Mouse (Mus musculus) heart, postnatal 10 days (tissue): ENCODE data around the gene Prkg1. TPM values are rescaled to one million over a fixed set of nuclear protein-coding genes. Genes with fewer than 3 reads are reported as not detected.

Experiments used
- DNase-seq, 2 experiments: peaks; one replicate each; pipeline ENCODE4 v3.0.0; 2021
- intact Hi-C: fragments of 180-260 bp; cut with DNase I; formaldehyde crosslinking; loops from one replicate; pipeline ENCODE4 v1.15.1; 2025
- total RNA-seq, 2 experiments: library from RNA; stranded (reverse); gene quantifications; 2 replicates each; pipeline ENCODE4 v1.2.3; 2021

Prkg1 gene
- 10 to 100 TPM; 20.8 to 25.6 TPM for total RNA-seq

DNA sequence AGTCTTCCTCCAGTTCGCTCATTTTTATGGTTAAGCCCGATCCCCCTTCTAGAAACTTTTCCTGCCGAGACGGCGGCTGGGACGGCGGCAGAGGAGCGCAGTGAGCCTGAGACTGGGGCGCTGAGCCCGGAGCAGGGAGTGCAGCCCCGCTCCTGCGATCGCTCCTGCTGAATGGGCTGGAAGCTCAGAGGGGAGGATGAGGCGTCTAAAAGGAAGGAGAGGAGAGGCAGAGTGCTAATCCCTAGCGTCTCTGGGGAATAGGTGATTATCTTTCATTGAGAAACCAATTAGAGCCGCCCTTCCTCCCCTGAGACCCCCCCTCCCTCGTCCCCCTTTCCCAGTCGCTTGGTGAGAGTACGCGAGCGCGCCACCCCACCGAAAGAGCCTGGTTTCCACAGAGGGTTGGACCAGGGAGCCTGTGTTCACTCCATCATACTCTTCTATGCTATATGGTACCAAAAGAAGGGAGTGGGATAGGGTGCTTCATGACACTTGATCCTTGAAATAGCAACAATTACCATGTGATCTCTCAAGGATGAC lies at the start of gene Prkg1:
Gene Prkg1, minus strand, starts transcription at position 233 of the 540 bp plus-strand sequence.
- DNase-seq, result peak; percentile 60 to 62
- intact Hi-C loops, result loop anchor here (5.0 to 10.0 kb wide), 3 partner anchors 202 to 1520 kb away; no protein-coding TSS in a partner anchor

DNA sequence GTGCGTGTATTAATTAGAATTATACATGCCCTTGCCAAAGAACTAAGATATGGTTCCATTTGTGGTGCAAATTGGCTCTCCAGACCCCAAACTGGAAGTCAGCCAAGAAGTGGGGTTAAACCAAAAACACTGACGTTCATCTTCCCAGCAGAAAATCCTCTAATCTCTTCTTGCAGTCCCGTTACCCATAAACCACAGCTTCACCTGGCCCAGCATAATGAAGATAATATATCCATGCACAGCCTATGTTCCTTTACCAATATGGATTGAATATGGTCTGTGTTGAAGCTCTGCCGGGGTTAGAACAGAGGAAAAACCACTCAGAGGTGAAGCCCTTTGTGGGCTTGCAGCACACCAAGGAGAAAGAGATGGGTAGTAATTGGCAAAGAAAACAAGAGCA lies 48.3 kb upstream of the Prkg1 start:
- no peak for DNase-seq
- intact Hi-C loops, result no loop called here

DNA sequence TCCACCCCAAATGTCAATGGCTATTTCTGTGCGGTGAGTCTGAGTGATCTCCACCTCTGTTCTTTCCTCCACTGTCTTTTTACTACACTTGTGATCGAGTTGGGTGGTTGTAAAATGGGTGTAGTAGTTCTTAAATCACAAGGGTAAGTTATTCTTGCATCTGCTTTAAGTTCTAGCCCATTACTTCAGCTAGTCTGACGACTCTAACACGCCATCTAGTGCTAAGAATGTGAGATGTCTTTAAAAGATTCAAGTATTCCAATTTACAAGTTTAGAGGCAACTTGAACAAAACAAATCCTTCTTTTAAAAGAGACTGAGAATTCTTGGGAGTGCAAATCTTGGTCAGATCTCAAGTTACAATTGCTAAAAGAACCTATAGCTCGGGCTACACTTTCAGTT lies 46.5 kb upstream of the Prkg1 start:
- intact Hi-C loops, result no loop called here
- DNase-seq, result peak; percentile 9 to 26

DNA sequence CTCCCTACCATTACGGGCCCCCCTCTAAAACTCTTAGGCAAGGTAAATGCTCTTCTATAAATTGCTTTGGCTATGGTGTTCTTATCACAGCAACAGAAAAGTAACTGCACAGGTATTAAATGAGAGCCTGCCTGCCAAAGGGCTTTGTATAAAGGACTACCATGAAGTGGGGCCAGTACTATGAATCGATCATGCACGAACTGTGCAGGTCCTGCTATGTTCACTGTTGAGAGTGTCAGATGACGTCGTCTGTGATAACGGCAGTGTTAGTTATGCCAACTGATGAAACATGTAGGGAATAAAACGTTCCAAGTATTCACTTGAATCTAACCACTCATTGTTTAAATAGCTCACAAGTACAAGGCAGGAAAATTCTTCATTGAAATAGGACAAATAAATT lies 40.6 kb upstream of the Prkg1 start:
- intact Hi-C loops, result no loop called here
- DNase-seq, result no peak

DNA sequence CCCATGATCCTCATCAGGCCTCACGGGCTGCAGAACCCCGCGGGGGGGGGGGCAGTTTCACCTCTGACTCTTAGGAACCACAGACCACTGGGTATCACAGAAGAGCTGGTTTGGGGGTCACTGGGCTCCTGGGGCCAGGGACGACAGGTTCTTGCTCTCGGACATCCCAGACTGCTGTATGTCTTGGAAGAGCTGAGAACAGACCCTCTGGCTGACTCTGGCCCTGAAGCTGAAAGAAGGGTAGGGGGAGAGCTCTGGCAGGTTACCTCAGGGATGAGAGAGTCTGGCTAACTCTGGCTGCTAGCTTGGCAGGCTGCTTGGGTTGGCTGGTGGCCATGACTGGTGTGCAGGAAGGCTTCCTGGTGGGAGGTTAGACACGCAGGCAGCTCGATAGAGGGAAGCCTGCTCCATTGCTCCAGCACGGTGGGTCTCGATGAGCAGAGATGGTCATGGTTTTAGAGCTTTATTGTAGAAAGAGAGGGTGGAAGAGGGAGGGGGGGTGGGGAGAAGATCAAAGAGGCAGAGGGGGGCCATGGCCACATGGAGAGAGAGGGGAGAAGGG lies 30.7 kb upstream of the Prkg1 start:
- intact Hi-C loops, result no loop called here

DNA sequence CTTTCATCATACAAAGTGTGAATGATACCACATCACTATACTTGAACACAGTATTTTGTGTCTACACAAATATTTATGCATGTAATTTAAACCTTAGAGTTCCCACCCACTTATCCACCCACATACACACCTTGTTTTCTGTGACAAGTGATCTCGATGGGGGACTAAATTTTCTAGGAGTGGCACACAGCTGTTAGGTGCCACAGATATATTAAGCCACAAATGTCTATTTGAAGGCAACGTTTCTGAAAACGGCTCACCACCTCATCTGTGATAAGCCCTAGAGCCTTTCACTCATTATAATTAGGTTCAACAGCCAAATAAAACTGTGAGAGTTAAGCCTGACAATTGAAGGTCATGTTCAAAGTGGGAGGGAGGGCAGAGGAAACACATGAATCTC lies 26.9 kb upstream of the Prkg1 start:
- no peak for DNase-seq
- intact Hi-C loops, result no loop called here

More for the DNA sequence above, 30.7 kb upstream of the Prkg1 start:
- DNase-seq, result peak; percentile 69 to 79

DNA sequence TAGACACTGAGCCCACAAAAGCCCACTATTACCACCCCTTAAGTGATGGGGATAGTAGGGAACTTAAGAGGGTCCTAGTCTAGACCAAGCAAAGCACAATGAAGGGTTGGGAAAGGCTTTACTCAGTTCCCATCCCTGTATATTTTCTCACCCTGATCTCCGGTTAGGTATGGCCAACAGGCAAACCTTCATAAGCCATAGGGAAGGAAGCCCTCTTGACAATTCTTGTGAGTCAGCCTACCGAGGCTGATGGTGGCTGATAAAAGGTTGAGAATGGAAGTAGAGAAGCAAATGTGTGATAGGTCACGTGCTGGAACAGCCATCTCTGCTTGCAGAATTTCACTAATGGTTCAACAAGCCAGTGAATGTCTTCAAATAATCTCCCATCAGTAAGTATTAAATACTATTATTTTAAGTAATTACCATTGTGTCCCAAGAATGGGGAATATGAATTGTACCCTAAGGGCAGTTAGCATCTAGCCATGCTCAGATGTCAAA lies 16.7 kb upstream of the Prkg1 start:
- no peak for DNase-seq
- intact Hi-C loops, result no loop called here

DNA sequence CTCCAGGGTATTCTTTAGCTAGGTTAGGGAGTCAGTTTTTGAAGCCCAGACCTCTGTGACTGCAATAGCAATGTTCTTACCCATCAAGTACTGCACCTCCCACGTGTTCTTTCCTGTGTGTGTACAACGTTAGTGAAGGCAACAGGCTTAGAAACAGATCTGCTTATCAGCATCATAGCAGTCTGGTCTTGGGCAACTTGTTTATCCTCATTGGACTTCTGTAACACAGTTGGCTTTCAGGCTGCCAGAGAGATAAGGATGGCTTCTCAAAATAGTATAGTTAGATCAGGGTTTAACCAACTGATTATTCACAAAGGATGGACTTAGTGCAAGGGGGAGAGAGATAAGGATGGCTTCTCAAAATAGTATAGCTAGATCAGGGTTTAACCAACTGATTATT lies 16.2 kb upstream of the Prkg1 start:
- intact Hi-C loops, result no loop called here
- DNase-seq, result no peak

DNA sequence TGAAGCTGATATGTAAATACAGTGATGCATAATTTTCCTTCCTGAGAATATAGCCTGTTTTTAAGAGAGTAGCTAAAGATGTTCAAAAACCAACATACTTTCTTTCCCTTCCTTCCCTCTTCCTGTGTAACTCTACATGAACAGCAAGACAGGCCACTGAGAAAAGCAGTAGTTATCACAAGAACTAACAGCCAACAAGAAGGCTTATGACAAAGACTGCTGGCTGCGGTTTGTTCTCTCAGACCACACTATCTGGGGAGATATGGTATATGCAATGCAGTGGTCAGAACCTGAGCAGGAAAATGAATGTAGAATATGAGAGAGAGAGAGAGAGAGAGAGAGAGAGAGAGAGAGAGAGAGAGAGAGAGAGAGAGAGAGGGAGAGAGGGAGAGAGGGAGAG lies 15.4 kb upstream of the Prkg1 start:
- DNase-seq, result no peak
- intact Hi-C loops, result no loop called here

DNA sequence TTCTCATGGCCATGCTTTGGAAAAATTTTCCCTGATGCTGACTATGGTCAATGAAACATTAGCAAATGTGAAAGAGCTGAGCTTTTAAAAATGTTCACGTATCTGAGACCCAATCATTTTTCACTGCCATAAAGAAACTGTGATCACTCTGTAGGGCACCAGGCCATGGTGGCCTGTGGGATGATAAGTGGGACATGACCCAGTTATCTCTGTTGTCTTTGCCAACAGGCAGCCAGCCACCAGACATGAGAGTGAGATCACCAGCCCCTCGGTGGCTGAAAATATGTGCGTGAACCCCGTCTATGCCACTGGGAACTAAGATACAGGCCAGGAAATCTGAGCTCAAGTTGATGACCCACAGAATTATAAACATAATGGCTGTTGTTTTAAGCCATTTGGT lies 14.2 kb upstream of the Prkg1 start:
- intact Hi-C loops, result no loop called here
- peak; percentile 55 to 61 for DNase-seq

DNA sequence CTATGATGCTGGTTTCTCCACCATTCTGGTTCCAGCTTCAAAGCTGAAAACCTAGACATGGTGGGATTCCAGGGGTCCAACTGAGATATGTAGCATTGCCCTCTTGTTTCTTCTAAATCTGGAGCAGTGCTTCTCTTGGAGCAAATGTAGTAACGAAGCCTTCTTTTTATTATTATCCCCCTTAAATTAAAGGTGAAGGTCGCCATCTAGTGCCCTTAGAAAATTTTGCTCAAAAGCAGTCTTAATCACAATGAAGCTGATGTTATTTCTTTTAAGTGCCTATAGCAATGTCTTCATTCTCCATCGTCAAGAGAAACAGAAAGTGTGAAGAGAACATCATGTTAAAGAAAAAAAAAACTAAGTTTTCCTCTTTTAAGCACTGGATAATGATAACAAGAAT lies 2.2 kb upstream of the Prkg1 start:
- intact Hi-C loops, result loop anchor here (5.0 to 10.0 kb wide), 3 partner anchors 200 to 1522 kb away; no protein-coding TSS in a partner anchor
- peak in 1 of 2 experiments; percentile 43 for DNase-seq

DNA sequence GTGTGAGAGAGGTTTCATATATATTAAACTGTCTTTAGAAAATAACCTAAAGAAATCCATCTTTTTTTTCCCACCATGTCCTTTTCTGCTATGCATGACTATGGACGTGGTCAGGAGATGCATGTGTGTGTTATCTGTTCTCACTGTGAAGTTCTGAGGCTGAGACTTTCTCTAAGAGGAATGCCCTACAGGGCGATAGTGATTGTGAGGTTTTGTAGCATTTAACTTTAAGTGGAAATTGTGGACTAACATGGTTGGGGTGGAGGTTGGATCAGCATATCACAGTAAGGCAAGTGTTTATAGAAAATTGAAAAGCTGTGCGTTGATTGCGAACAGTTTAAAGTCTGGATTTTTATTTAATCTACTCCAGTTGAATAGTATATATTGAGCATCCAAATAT lies 618 bp upstream of the Prkg1 start:
- intact Hi-C loops, result loop anchor here (5.0 to 10.0 kb wide), 3 partner anchors 202 to 1521 kb away; no protein-coding TSS in a partner anchor
- DNase-seq, result peak in 1 of 2 experiments; percentile 7

DNA sequence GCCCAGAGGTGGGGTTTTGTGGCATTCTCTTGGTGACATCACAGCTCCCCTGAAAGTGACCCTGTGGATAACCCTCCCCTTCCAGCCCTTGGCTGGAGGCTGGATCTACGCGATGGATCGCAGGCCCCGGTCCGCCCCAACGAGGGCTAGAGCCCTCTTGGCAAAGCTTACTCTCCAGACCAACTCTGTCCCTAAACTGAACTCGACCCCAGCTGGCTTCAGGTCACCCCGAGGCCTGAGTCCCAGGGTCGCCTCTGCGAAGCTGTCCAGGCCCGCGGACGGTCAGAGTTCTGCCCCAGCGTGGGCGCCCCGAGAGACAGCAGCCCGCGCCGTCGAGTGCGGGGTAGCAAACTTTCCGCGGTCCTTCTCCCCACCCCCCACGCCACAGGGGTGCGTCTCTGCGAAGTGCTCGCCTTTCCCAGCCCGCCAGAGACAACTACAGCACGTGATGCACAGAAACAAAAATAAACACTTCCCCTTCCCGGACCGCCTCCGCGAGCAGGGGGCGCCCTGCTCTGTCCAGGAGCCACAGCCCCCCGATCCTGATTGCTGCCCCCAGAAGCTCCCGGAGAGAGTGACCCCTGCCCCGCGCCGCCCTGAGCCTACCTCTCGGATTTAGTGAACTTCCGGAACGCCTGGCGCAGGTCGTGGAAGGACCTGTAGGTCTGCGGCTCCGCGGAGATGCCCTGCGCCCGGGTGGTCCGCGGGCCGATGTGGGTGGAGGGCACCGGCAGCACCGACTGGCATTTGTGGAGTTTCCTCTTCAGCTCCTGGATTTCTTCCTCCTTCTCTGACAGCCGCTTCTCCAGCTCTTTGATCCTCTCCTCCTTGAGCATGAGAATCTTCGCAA lies 657 bp downstream of the Prkg1 start:
- intact Hi-C loops, result loop anchor here (10.0 kb wide), 2 partner anchors 1209 to 1519 kb away; no protein-coding TSS in a partner anchor
- peak; percentile 73 to 76 for DNase-seq

DNA sequence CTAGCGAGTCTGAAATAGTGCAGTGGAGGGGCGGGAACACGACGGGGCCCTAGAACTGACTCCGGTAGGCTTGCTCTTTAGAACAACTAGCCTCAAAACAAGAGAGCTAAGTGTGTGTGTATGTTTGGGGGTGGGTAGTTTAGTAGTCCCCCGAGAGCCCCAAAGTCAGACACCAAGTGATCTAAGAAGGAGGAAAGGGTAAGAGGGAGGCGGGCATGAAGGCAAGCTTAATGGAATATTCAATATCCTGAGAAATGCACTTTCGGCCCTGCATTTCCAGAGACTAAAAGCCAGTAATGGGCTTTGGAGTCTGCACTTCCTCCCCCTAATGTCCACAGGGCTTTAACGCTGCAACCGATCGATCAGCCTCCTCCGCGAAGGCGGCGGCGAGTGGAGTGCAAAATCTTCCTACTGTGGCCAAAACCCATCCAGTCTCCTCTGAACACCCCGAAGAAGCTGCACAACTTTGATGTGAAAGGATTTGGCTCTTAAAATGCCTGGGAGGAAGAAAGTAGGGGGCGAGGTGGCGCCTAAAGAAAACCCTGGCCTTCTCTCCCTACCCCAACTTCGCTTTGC lies 1.5 kb downstream of the Prkg1 start:
- intact Hi-C loops, result loop anchor here (10.0 kb wide), 2 partner anchors 1209 to 1519 kb away; no protein-coding TSS in a partner anchor
- DNase-seq, result peak; percentile 37 to 49

DNA sequence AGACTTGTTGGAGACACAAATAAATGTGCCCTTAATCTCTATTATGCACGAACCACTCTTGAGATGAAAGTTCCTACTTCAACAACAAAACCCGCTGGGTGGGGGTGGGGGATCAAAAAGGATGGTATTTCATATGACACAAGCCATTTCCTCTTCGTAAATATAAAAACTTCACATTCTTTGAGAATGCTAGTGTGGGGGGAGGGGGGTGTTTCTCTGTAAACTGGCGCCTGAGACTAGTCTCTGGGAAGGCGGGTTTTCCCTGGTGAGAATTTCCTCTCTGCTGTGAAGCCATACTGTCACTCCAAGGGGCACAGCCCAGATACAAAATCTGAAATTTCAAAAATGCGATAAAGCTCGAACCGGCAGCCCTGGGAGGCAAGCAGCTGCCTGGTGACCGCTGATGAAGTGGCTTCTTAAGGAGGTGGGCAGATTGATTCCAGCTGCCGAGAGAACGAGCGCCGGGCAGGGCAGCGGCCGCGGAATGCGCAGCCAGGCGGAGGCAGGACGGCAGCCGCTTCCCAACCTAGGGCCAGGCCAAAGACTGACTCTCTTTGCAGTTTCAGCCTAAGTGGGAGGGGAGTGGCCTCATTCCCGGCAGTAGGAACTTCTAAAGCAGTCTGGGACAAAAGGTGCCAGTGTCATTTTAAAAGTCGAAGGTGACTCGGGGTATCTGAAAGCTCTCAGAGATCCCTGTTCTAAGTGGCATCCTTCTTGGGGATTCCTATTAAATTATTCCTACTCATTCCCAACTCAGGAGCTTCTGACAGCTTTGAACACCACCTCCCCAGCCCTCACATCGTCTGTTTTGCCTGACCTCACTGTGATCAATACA lies 2.2 kb downstream of the Prkg1 start:
- intact Hi-C loops, result loop anchor here (10.0 kb wide), 2 partner anchors 1208 to 1518 kb away; no protein-coding TSS in a partner anchor
- peak; percentile 78 to 82 for DNase-seq

DNA sequence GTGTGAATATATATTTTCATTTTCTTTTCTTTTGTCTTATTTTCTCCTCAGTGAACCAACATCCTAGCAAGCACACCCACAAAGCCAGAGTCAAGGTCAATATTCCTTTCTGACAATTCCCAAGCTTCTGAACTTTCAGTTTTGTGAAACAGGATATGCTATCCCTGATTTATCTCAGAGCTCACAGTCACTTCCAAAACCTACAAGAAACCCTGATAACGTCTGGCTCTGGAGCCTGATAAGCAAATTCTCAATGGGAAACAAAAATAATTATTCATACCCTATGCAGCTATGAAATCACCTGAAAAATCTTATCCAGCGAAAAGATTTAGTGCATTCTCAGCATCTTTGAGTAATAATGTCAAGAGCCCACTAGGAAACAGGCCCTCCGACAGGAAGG lies 5.0 kb downstream of the Prkg1 start:
- no peak for DNase-seq
- intact Hi-C loops, result loop anchor here (10.0 kb wide), 3 partner anchors 675 to 1515 kb away; partner anchors contain the start of gene Cstf2t

DNA sequence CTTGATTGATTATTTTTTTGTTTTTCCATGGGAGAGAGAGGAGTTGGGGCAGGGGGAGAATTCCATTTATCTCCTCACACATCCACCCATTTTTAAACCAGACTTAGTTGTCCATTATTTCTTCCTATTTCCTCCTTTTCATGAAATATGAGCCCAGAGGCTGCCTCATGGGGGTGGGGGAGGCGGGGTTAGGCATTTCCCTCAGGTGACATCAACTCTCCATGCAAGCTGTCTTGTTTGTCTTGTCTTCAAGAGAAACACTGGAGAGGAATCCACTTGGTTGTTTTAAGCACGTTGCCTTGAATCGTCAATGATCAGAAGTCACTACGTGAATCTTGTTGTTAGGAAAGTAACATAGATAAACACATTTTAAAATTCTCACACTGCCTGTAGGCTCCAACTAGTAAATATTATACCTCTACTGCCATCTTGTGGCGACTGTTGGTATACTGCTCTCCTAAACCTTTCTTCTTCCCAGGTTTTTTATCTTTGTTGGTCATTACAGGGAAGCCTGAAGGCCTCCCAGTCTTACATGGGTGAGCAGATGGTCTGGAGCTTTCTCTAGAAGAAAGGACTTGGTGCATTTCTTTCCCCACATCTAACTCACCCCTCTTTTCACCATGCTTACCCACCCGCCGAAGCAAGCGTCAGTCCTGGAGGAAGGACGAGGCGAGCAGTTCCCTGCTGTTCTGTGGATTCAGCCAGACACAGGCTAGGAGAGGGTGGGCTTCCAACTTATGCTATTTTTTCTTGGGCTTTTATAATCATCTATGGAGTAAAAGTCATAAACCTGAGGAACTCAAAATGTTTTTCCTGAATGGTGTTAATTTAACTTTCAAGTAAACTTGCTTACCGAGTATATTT lies 8.7 kb downstream of the Prkg1 start:
- DNase-seq, result peak; percentile 68 to 84

DNA sequence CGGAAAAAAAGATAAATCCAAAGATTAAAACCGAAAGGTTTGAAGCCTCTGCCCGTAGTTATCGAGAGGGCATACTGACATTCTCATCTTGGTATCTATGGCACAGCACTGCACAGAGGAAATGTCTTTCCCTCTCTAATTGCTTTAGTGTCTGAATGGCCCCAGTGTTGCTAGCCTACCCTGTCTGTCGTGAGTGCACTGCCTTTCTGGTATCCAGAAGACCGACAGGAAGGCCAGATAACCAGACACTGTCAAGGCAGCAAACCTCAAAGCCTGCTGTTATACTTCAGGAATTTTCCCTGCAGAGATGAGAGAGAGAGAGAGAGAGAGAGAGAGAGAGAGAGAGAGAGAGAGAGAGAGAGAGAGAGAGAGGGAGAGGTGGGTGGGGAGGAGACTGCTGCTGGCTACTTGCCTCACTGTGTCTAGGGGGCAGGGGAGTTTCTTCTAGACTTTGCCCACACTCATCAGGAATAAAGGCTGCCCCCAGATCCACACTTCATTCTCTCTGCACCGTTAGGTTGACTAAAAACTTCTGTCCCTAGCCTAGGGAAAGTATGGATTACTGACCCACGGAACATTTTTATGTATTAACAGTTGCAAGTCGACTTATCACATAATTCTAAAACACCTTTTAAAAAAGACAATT lies 10.1 kb downstream of the Prkg1 start:
- no peak for DNase-seq

More for the DNA sequence above, 8.7 kb downstream of the Prkg1 start:
- intact Hi-C loops, result loop anchor here (10.0 kb wide), 1 partner anchor 671 kb away; the partner anchor contains the start of gene Cstf2t

More for the DNA sequence above, 10.1 kb downstream of the Prkg1 start:
- intact Hi-C loops, result loop anchor here (5.0 to 10.0 kb wide), 2 partner anchors 670 to 1087 kb away; partner anchors contain the start of gene Cstf2t
